11 mouse cellular contexts compared by ENCODE assay signal in genomic region chr9:100023641-100024040, GRCm38 (mm10).
DNase-seq lines count a peak whose midpoint lies in the region; ATAC-seq and TF ChIP-seq lines count a peak whose summit lies in the region.
"Had no signal": no experiment of that assay in that cellular context is flagged by ENCODE, and none has a peak within 500 bp of the region (broad histone marks: within the 10 kb centered on the region; RNA-seq: fewer than 3 reads in every experiment).

No protein-coding gene starts in this region.

- no peak for ATAC-seq in limb, embryonic 14.5 days (ENCODE audit: low FRiP score, low read depth)

- no peaks in the 10 kb centered on the region for H3K4me1 ChIP-seq in ES-E14 (ENCODE audit: control insufficient read depth in 2 of 2, insufficient read depth in 2 of 2, low read length in 2 of 2, poor library complexity in 1 of 2)
- H3K4me1 ChIP-seq in limb, embryonic 14.5 days (ENCODE audit: control insufficient read depth, insufficient read depth, low read length) = no peaks in the 10 kb centered on the region

- 43% methylated on average over 5 of the region's 5 CpGs for WGBS in limb, embryonic 14.5 days

- intact Hi-C loops in left cerebral cortex, postnatal 14 days (cut with DNase I) = no loop called here

- H3K36me3 ChIP-seq in ES-E14 (ENCODE audit: control insufficient read depth, insufficient read depth, low read length, poor library complexity, severe bottlenecking) = no peaks in the 10 kb centered on the region
- no peaks in the 10 kb centered on the region for H3K36me3 ChIP-seq in limb, embryonic 14.5 days (ENCODE audit: control insufficient read depth, insufficient read depth, low read length)
- H3K36me3 ChIP-seq: G1E had no signal

- no peak overlapping the region for H3K4me2 ChIP-seq in limb, embryonic 14.5 days (replicated peaks; ENCODE audit: low read depth, low read length, severe bottlenecking)

- H3K9ac ChIP-seq in ES-E14 (ENCODE audit: insufficient read depth, low read depth, low read length, poor library complexity, severe bottlenecking) = no peak overlapping the region
- H3K9ac ChIP-seq in limb, embryonic 14.5 days (ENCODE audit: low read depth, low read length, severe bottlenecking) = no peak overlapping the region

- H3K27ac ChIP-seq in ES-E14 (ENCODE audit: insufficient read depth, low read depth, low read length, poor library complexity, severe bottlenecking) = no peak overlapping the region
- no peak overlapping the region for H3K27ac ChIP-seq in limb, embryonic 14.5 days (replicated peaks; ENCODE audit: low read depth, low read length)

- H3K4me3 ChIP-seq in ES-E14 (ENCODE audit: insufficient read depth in 1 of 2, low read depth in 1 of 2, low read length in 2 of 2, poor library complexity in 1 of 2, severe bottlenecking in 1 of 2) = no peak overlapping the region
- H3K4me3 ChIP-seq in limb, embryonic 14.5 days (replicated peaks; ENCODE audit: low read length) = no peak overlapping the region
- H3K4me3 ChIP-seq: erythroblast, embryonic 14.5 days had no signal

- H3K27me3 ChIP-seq in limb, embryonic 14.5 days (ENCODE audit: control insufficient read depth, insufficient read depth, low read length) = no peaks in the 10 kb centered on the region

- DNase-seq in kidney, postnatal 10 days = peak; percentile 62
- no peak for DNase-seq in kidney, adult 18-20 months
- peak; percentile 51 for DNase-seq in ES-E14 (ENCODE audit: low read depth, low spot score)
- peak; percentile 64 for DNase-seq in ZHBTc4 (ENCODE audit: low read depth, low spot score)
- DNase-seq in limb, embryonic 14.5 days (ENCODE audit: low spot score) = peak; percentile 91
- DNase-seq in urinary bladder, adult 18-20 months (ENCODE audit: low spot score in 2 of 2) = no peak
- DNase-seq in left cerebral cortex, postnatal 14 days (ENCODE audit: low spot score in 2 of 2) = no peak
- DNase-seq: cerebellum, adult 9-10 months; gastrocnemius, postnatal 25 days had no signal

- H3K9me3 ChIP-seq in ES-E14 (ENCODE audit: control insufficient read depth, insufficient read depth, low read depth, low read length) = no peaks in the 10 kb centered on the region
- H3K9me3 ChIP-seq in limb, embryonic 14.5 days (ENCODE audit: control insufficient read depth, low read length) = no peaks in the 10 kb centered on the region

- in situ Hi-C loops in ES-E14 (cut with MboI; ENCODE audit: low sequenced_read_pairs in 2 of 2, unreplicated experiment in 2 of 2) = no loop called here

- TF ChIP-seq POLR2A in limb, embryonic 14.5 days (IDR thresholded peaks at IDR 0.05; ENCODE audit: borderline replicate concordance, extremely low read depth, insufficient read depth, insufficient read length) = no peak

TF ChIP-seq in ES-E14, 5 proteins besides CTCF, POLR2A, EP300 and RAD21:
- TF ChIP-seq HCFC1 (IDR thresholded peaks at IDR 0.05; ENCODE audit: borderline replicate concordance, insufficient read depth, low read length) = no peak
- no peak for TF ChIP-seq MAFK (IDR thresholded peaks at IDR 0.05; ENCODE audit: insufficient read depth, low read depth, low read length)

Comparison
In these comparisons a context has a peak if more than half of its experiments do, and no peak if none do; other contexts are left out.
1. DNase-seq: peak in kidney, postnatal 10 days (single experiment), ES-E14 (single experiment), ZHBTc4 (single experiment) and limb, embryonic 14.5 days (single experiment); none in kidney, adult 18-20 months (single experiment), urinary bladder, adult 18-20 months (0 of 2) and left cerebral cortex, postnatal 14 days (0 of 2).